Mouse (Mus musculus) B cell, adult 2 months (primary cell): ENCODE results near the gene Dcx.

Source experiments
- DNase-seq, 2 experiments: peaks; one replicate each; pipeline ENCODE4 v3.0.0; 2022

Dcx gene

GRCm38 (mm10) chrX:143826521-143826920 is 106.6 kb downstream of the Dcx start:
- no peak for DNase-seq

- DNase-seq, result no peak
Observed at GRCm38 (mm10) chrX:143818961-143819360, 114.2 kb downstream of the Dcx start.

- DNase-seq, result no peak
Observed at GRCm38 (mm10) chrX:143815948-143816347, 117.2 kb downstream of the Dcx start.
